Mouse (Mus musculus): ENCODE measurements around the gene Irak1.

Gene Irak1

DNA sequence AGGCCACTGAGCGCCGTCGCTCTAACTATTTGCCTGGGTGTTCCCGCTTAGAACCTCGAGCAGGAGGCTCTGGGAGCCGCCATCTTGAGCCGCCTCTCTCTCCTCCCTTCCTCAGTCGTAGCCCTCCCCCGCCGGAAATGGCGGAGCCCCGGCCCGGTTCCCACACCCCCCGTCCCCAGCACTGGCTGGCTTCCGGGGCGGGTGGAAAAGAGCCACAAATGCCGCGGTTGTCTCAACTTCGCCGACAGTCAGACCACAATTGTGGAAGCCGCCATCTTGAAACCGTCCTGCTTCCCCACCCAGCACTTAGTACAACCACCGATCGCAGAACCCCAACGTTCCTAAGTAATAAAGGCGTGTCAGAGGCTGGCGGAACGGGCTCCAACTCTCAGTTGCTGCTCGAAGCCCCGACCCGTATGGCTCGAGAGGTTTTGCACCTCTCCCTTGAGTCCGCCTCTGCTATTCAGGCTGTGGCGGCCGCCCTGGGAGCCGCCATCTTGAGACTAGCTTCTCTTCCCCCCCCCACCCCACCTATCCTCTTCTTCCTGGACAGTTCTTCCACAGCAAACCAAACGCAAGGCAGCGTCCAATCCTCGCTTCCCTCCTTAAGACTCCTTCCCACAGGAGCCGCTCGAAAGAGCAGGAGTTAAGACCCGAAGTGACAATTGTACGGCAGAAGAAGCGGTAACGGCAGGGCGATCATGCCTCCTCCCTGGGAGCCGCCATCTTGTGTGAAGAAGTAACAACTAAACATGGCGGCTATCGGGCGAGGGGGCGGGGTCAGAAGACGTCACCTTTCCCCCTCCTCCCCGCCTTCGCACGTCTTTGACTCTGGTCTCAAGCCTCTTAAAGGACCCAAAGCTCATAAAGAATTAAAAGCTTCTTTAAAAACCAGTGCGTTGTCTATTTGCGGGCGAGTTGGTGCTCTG is 57.2 kb downstream of the Irak1 start, which contains the start of gene Hcfc1:
Gene Hcfc1, minus strand, starts transcription at position 110 of the 929 bp plus-strand sequence.
- peak; percentile 77 for DNase-seq (ENCODE audit: low spot score)

DNA sequence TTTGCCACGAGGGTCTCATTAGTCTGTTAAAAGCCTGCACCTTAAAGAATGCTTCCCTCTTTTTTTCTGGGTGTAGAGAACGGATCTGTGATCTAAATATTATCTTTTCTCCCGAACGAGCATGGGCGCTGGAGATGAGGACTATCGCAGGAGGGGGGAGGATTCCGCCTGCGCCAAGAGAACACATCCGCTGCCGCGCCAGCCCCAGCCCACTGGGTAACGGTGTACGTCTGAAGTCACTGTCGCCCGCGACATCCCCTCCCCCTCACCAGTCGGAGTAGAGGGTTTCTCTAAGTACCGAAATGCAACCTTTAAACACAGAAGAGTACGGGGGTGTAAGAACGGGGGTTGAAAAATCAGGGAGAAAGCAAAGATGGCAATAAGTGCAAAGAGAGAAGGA is 58.4 kb downstream of the Irak1 start:
- peak; percentile 30 for DNase-seq (ENCODE audit: low spot score)

DNA sequence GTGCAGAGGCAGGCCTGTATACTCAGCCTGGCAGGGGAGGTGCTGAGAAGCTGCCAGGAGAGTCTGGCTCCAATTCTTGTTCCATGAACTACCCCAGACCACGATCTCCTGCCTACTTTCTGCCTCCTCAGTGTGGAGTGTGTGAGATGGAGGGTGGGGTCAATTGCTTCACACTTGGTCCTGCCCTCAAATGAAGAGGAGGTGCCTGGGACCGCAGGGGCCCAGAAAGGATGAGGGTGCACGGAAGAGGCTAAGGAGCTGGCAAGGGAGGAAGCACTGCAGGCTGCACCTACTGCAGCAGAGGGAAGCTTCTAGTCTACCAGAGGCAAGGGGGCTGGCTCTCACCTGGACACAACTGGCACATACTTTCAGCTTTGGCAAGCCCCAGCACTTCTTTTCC is 59.4 kb downstream of the Irak1 start:
- DNase-seq (ENCODE audit: low spot score), result no peak
